Mouse (Mus musculus) kidney, embryonic 14.5 days (tissue): ENCODE measurements at regions not wholly inside any gene's neighbourhood (a gene's known extent, or its start where the extent isn't known, plus 50 kb on each side); places are given as distances from the start of the nearest gene placed in this dataset.

Experiments
- ATAC-seq: fragments of 200-750 bp; cut with Nextera tagmentation; 2 replicates; pipeline ENCODE4 v1.8.0; 2017; ENCODE audit warnings: moderate number of reproducible peaks, mild to moderate bottlenecking, moderate TSS enrichment, moderate library complexity; ENCODE audit not compliant: low FRiP score, low TSS enrichment
- H3K27ac ChIP-seq: fragments of 300-500 bp; sonication (generic); 2 replicates; pipeline ENCODE4 v1.5.1; 2014; ENCODE audit warnings: low read depth, mild to moderate bottlenecking, low read length, moderate library complexity, mixed read lengths
- H3K27me3 ChIP-seq: fragments of 300-500 bp; sonication (generic); 2 replicates; pipeline ENCODE4 v1.6.1; 2014; ENCODE audit warnings: mild to moderate bottlenecking, low read length; ENCODE audit not compliant: control insufficient read depth, insufficient read depth
- H3K36me3 ChIP-seq: fragments of 300-500 bp; sonication (generic); 2 replicates; pipeline ENCODE4 v1.6.1; 2014; ENCODE audit warnings: low read length, mixed read lengths; ENCODE audit not compliant: control insufficient read depth, insufficient read depth
- H3K4me1 ChIP-seq: fragments of 300-500 bp; sonication (generic); 2 replicates; pipeline ENCODE4 v1.6.1; 2014; ENCODE audit warnings: low read length, mixed read lengths; ENCODE audit not compliant: control insufficient read depth, insufficient read depth
- H3K4me2 ChIP-seq: fragments of 300-500 bp; sonication (generic); replicated peaks from 2 replicates; pipeline ENCODE4 v1.6.1; 2014; ENCODE audit warnings: low read depth, mild to moderate bottlenecking, low read length
- H3K4me3 ChIP-seq: fragments of 300-500 bp; sonication (generic); 2 replicates; pipeline ENCODE4 v1.5.1; 2014; ENCODE audit warnings: mild to moderate bottlenecking, low read length
- H3K9ac ChIP-seq: fragments of 300-500 bp; sonication (generic); 2 replicates; pipeline ENCODE4 v1.6.1; 2014; ENCODE audit warnings: low read depth, mild to moderate bottlenecking, low read length, moderate library complexity
- H3K9me3 ChIP-seq: fragments of 300-500 bp; sonication (generic); 2 replicates; pipeline ENCODE4 v1.6.1; 2016; ENCODE audit warnings: low read length; ENCODE audit not compliant: control insufficient read depth
- WGBS: fragments of 180-500 bp; shearing (Covaris S2); extraction: QIAGEN DNeasy Blood & Tissue Kit; methylation state at CpG from one replicate; pipeline ENCODE4 v1.1.7; 2014; 5-methylcytosine and 5-hydroxymethylcytosine counted together

DNA sequence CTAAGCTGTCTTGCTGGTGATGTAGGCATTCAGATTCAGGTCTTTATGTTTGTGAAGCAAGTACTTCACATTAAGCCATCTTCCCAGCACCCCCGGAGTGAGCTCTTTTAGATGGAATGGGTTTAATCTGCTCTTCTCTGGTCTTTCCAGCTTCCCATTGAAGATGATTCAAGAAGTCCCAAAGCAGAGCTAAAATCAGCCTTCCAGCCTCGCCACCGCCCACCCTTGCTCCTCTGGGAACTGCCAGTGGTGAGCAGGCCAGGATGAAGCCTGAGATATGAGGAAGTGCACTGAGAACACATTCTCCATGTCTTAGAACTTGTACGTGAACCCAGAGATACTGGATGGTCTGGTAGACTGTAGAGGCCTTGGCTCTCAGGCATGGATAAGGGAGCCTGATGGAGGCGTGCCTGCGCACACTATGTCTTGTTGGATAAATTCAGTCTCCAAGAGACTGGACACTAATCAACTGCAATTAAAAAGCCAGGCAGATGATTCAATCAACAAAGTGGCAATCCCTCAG, 51.3 kb upstream of the Mrtfb start:
- Histone ChIP-seq H3K9ac (no peak overlapping the region), H3K4me2 (no peak overlapping the region), H3K4me3 (no peak overlapping the region), H3K4me1 (peaks cover 10% of the 10 kb centered on the region; the same call in 1 of the 2 replicates), H3K27ac (no peak overlapping the region), H3K9me3 (no peaks in the 10 kb centered on the region), H3K36me3 (no peaks in the 10 kb centered on the region), H3K27me3 (no peaks in the 10 kb centered on the region)
- no peak for ATAC-seq
- WGBS: 92% methylated on average over 6 of the region's 6 CpGs

DNA sequence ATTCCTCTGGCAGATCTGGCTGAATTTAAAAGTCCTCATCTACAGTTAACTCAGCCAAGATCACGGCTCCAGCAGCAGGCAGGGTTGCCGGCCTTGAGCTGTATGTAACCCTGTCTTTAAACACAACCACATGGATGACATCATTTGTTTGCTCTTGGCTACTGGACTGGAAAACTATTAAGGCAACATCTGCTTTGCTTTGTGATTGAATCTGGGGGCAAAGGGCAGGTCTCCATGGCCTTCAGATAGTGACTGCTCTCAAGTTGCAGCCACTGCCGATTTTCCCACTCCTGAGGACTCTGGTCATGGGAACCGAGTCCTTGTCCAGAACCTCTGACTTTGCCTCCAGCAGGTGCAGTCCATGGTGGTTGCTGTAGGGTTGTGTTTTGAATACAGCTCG, 50.4 kb upstream of the Mrtfb start:
- no peak overlapping the region for H3K4me3 ChIP-seq
- no peak overlapping the region for H3K27ac ChIP-seq
- peak; percentile 79 for ATAC-seq
- no peaks in the 10 kb centered on the region for H3K27me3 ChIP-seq
- no peak overlapping the region for H3K9ac ChIP-seq
- no peaks in the 10 kb centered on the region for H3K9me3 ChIP-seq
- peaks cover 10% of the 10 kb centered on the region; the same call in 1 of the 2 replicates for H3K4me1 ChIP-seq
- H3K4me2 ChIP-seq: no peak overlapping the region
- no peaks in the 10 kb centered on the region for H3K36me3 ChIP-seq
- WGBS: 11% methylated on average over 5 of the region's 5 CpGs
